Mouse (Mus musculus): ENCODE data around the gene Mrps27.

Mrps27 gene

DNA sequence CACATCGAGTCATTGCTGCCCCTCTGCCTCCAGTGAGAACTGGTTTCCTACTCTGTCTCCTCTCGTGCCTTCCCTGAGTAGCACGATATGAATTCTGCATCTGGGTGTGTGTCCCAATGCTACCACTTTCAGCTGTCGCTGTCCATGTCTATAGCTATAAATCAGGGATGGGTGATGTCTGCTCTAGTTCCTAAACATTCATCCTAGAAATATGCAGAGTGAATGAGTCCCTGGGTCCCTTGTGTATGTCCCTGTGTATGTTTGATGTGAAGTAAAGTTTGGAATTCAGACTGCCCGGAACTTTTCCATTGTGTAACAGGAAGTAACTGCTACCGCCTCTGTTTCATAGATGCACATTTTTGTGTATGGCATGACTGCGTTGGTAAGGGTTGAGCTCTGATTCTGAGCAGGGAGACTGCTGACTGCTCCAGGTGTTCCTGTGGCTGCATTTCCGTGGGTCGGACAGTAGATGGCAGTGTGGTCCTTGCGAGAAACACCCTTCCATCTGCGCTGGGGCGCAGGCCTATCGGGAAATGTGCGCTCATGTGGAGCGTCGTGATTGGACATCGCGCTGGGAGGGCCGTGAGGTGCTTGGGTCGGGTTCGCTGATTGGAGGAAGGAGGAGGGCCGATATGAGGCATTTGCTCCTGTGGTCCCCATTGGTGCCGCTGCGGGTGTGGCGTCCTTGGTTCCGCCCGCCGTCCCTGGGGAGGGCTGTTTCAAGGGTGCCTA lies 8.3 kb downstream of the Mrps27 start:
- DNase-seq: peak; percentile 90 to 94

DNA sequence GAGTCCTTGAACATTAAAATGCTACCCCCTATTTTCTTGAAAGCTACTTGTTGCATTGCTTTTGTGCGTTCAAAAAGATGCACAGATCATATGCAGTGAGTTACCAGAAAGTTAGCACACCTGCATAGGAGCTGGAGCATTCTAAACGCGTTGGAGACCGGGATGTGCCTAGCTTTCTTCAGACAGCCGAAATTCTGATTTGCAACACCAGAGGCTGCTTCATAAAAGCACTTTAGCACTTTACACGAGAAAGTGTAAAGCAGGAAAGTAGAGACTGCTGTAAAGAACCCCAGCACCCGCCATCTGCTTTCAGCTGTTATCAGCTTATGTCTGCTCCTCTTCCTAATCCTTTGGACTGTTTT lies 8.9 kb downstream of the Mrps27 start:
- DNase-seq: no peak

GRCm38 (mm10) chr13:99355072-99355471 lies 10.5 kb downstream of the Mrps27 start:
- DNase-seq: no peak

- no peak for DNase-seq
These were observed 11.3 kb downstream of the Mrps27 start for GRCm38 (mm10) chr13:99355861-99356260.

- no peak for DNase-seq
These were observed 12.1 kb downstream of the Mrps27 start for GRCm38 (mm10) chr13:99356428-99357265.

DNA sequence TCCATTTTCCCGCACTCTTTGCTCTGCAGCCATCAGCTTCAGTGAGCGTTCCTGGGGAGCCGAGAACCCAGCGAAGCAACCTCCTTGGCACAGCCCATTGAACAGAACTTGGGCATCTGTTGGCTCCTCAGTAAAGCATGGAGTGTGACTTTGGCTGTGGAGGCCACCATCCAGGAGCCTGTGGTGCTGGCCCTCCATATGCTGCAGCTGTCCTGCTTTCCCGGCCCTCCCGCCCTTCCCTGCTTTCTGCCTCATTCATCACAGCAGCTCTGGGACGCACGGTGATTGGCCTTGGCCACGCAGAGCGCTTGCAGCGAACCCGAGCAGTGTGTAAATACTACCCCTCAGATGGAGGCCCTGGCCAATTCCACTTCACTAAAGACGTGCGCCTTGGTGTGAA lies 14.3 kb downstream of the Mrps27 start:
- no peak for DNase-seq

DNA sequence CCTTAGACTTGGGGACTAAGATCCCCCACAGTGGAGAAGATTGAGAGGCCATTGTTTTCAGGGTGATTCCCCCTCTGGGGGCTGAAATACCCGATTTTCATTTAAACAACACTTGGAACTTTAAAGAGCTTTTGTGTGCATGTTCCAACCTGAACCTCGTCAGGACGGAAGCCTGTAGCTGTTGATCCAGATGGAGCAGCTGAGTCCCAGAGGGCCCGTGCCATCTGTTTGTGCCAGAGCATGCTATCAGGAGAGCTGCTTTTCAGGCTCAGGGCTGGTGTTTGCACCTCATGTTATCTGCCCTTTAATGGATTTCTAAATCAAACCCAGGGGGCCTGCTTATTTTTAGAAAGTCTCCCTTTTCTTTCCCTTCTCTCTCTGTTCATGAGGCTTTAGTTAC lies 19.3 kb downstream of the Mrps27 start:
- no peak for DNase-seq

GRCm38 (mm10) chr13:99366422-99367175 lies 22.0 kb downstream of the Mrps27 start:
- no peak for DNase-seq

GRCm38 (mm10) chr13:99367554-99368174 lies 23.1 kb downstream of the Mrps27 start:
- no peak for DNase-seq

DNA sequence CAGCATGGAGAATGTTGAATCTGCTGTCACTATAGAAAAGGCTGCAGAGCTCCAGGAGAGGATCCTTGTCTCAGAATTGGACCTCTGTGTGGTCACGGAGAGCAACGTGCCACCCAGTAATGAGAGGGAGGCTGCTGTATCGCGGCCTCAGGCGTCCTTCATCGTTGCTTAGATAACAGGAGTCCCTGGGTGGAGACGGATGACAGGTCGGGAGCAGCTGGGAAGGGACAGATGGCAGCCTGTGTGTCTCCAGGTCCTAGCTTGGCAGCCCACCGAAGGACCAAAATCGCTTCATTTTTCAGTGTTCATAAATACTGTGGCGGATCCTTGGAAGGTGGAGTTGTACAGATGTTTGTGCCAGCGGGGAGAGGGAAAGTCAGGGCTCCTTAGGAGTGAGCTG lies 24.5 kb downstream of the Mrps27 start:
- DNase-seq: no peak

DNA sequence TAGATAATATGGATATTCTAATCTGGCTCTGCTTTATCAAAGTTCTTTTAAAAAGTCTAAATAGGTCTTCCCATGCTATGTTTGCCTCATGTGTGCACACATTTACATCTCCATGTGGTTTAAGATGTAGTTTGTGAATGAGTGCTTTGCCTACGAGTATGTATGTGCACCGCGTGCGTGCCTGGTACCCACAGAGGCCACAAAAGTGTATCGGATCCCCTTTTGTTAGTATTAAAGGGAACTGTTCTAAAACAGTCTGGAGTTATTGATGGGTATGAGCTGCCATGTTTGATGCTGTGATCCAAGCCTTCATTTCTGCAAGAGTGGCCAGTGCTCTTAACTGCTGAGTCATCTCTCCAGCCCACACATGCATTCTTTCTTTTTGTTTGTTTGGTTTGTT lies 26.7 kb downstream of the Mrps27 start:
- DNase-seq: no peak

DNA sequence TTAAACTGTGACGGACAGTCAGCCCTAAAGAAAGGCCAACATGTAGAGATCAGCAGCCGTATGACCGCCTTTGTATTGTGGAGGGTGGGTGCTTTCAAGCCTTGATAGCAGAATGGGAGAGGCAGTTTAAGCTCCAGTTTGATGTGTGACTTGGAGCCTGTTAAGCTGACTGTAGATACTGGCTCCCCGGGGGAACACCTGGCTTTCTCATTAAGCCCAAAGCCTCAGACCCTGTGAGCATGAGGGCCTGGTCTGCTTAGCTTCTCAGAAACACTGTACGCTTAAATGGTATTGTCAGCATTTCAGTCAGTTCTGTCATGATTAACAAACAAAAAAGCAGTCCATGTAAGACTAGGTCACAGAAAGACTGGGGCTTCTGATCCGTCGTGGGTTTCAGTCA lies 29.1 kb downstream of the Mrps27 start:
- DNase-seq: no peak

DNA sequence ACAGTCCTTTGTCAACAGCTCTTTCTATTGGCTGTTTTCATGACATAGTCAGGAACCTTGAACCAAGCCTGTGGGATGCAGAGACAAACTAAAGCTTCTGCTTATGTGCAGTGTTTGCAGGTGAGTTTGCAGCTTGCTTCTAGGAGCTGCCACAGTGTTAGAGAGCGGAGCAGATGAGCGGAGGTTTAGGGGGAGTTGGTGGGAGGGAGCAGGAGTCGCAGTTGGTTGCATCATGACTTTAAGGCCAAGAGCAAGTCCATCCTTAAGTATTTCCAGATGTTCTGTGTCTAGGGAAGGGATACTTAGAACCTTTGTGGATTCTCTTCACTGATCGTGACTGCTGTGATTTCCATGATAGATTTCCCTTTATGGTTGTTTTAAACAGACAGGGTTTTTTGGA lies 29.6 kb downstream of the Mrps27 start:
- DNase-seq: no peak

DNA sequence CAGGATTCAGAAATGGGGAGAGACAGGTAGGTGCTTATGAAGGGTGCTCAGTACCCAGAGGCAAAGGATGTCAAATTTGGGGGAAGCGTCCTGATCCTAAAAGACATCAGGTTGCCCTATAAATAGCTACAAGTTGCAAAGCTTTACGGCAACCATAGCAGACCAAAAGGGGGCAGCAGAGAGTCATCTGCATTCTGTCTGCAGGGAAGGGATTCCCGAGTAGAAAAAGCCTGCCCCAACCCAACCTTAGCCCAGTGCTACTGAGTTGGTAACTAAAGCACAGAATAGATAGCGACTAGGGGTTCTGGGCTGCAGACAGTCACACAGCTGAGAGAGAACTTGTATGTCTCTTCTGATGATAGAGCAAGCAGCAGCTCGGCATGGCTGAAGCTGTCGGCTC lies 31.0 kb downstream of the Mrps27 start:
- peak in 1 of 2 experiments; percentile 17 for DNase-seq

DNA sequence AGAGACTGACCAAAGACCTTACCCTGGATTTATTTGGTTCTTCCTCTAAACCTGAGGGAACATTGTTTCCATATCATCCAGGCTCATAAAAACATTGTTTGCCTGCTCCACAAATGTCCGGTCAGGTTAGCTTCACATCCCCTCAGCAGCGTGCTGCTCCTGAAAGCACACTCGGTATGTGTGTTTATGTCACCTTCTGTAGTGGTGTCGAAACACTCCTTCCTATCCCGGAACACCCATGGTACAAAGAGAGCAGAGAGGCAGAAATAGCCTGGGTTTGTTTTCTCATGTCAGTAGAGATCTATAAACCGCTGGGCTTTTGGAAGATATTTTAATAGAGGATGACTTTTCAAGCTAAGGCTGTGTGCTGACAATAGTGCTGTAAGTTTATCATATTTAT lies 32.5 kb downstream of the Mrps27 start:
- DNase-seq: no peak

DNA sequence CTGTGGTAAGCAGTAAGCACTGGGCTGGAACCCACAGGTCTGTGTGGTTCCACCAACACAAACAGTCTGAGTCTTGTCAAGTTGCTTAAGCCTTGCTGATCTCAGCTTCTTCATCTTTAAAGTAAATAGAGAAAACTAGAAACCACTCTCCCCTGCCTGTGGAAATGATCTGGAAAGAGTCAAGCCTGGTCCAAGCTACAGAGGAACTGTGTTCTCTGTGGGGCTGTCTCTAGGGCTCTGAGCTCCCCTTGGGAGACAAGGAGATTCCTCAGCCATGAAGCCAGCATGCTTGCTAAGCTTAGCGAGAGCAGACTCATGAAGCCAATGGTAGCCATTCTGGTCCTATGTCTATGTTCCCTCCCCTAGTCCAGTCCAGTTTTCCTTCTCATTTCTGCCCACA lies 33.6 kb downstream of the Mrps27 start:
- DNase-seq: no peak

DNA sequence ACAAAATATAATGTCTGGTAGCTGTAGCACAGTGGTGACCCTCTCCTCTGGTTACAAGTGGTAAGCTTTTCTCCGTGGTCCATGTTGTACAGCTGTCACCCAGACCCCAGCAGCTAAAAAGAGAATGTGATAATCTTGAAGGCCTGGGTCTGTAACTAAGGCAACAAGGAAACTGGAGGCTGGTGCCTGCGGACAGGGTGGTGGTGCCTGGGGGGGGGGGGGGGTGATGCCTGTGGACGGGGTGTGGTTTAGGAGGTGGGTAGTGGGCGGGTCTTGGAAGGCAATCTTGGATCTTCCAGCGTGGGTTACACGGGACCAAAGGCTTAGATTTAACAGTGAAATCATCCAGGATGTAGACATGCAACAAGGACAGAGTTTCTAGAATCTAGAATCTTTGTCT lies 37.8 kb downstream of the Mrps27 start:
- DNase-seq: no peak

- DNase-seq: no peak
These were observed 40.1 kb downstream of the Mrps27 start for GRCm38 (mm10) chr13:99384555-99385203.

DNA sequence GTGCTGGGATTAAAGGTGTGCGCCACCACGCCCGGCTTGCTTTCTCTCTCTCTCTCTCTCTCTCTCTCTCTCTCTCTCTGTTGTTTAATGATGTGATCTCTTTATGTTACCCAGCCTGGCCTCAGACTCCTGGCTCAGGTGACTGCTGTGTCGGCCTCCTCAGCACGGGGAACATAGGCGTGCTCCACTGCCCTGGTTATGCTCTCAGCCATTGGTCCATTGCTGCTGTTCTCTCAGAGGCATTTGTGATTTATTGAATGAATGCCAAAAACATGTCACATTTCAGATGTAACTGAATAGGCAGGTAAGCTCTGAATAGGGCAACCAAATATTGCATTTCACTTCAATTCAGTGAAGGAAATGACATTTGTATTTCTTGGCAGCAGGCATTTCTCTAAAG lies 41.3 kb downstream of the Mrps27 start:
- no peak for DNase-seq

DNA sequence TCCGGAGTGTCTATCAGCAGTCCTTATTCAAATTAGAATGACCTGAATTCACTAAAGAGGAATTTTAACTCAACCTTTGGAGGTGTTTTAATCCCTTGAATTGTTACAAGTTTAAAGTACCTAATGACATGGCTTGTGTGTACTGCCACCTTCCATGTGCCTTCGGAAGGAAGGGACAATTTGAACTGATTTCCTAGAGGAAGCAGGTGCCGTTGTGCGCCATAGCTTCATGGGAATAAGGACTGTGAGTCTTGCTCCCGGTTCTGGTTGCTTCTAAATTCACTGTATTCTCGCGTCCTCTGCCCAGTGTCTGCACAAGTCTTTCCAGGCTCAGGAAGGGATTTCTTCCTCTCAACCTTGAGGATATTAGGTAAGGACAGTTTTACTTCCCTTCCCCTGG lies 41.8 kb downstream of the Mrps27 start:
- DNase-seq: no peak

GRCm38 (mm10) chr13:99387901-99388811 lies 43.6 kb downstream of the Mrps27 start:
- no peak for DNase-seq

DNA sequence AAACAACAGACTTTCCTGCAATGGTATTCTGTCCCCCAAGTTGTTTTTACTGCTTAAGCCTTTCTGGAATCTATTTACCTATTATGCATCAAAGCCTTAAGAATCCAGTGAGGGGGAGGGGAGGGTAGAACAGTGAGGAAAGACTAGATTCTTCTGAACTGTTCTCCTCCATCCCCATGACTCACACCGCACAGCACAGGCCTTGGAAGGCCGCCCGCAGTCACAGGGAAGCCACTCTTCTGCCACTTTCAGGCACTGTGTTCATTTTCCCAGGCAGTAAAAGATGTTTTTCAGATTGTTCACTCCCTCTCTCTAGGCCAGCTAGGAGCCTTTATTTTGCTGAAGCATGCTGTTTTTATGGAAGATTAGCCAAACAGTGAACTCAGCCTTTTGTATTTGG lies 46.8 kb downstream of the Mrps27 start:
- DNase-seq: no peak

Data from thymus, adult 18-20 months (tissue).